Mouse (Mus musculus): ENCODE results near the gene Col15a1.

Gene Col15a1

GRCm38 (mm10) chr4:47352061-47352661, 144.2 kb downstream of the Col15a1 start:
- DNase-seq (ENCODE audit: low read depth, low spot score) = peak; percentile 26
- Histone ChIP-seq H3K36me3 (ENCODE audit: control insufficient read depth, insufficient read depth, low read length, poor library complexity, severe bottlenecking) (no peaks in the 10 kb centered on the region), H3K27me3 (ENCODE audit: control insufficient read depth, insufficient read depth, low read length, poor library complexity, severe bottlenecking) (no peaks in the 10 kb centered on the region)

GRCm38 (mm10) chr4:47352803-47353388, 144.9 kb downstream of the Col15a1 start, which contains the start of gene Tgfbr1:
TSS of gene Tgfbr1 (plus strand) at chr4:47353222.
- Histone ChIP-seq H3K36me3 (ENCODE audit: control insufficient read depth, insufficient read depth, low read length, poor library complexity, severe bottlenecking) (no peaks in the 10 kb centered on the region), H3K27me3 (ENCODE audit: control insufficient read depth, insufficient read depth, low read length, poor library complexity, severe bottlenecking) (no peaks in the 10 kb centered on the region)
- peak; percentile 97 for DNase-seq (ENCODE audit: low read depth, low spot score)

GRCm38 (mm10) chr4:47353416-47354111, 145.6 kb downstream of the Col15a1 start:
- Histone ChIP-seq H3K27me3 (ENCODE audit: control insufficient read depth, insufficient read depth, low read length, poor library complexity, severe bottlenecking) (no peaks in the 10 kb centered on the region), H3K36me3 (ENCODE audit: control insufficient read depth, insufficient read depth, low read length, poor library complexity, severe bottlenecking) (no peaks in the 10 kb centered on the region)
- DNase-seq (ENCODE audit: low read depth, low spot score) = no peak

DNA sequence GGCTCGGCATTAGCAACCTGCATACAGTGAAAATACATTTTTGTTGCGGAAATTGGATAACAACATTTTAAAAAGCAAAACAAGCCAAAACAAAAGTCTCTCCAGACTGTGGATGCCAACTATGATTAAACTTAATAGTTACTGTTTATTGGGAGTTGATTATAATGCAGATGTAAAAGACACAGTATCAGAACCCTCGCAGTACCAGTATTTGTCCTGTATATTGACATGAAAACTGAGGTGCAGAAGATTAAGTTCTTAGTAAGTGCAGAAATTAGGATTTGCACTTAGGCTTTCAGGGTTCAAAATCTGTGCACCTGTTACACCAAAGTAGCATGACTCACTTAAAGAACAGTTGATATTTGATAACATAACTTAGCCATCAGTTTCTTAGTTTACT, 146.3 kb downstream of the Col15a1 start:
- Histone ChIP-seq H3K36me3 (ENCODE audit: control insufficient read depth, insufficient read depth, low read length, poor library complexity, severe bottlenecking) (no peaks in the 10 kb centered on the region), H3K27me3 (ENCODE audit: control insufficient read depth, insufficient read depth, low read length, poor library complexity, severe bottlenecking) (no peaks in the 10 kb centered on the region)
- no peak for DNase-seq (ENCODE audit: low read depth, low spot score)

GRCm38 (mm10) chr4:47362662-47363061, 154.7 kb downstream of the Col15a1 start:
- Histone ChIP-seq H3K36me3 (ENCODE audit: control insufficient read depth, insufficient read depth, low read length, poor library complexity, severe bottlenecking) (no peaks in the 10 kb centered on the region), H3K27me3 (ENCODE audit: control insufficient read depth, insufficient read depth, low read length, poor library complexity, severe bottlenecking) (no peaks in the 10 kb centered on the region)
- DNase-seq (ENCODE audit: low read depth, low spot score) = no peak
